Mouse (Mus musculus): Measurements from ENCODE around the gene Emc9.

Gene Emc9

DNA sequence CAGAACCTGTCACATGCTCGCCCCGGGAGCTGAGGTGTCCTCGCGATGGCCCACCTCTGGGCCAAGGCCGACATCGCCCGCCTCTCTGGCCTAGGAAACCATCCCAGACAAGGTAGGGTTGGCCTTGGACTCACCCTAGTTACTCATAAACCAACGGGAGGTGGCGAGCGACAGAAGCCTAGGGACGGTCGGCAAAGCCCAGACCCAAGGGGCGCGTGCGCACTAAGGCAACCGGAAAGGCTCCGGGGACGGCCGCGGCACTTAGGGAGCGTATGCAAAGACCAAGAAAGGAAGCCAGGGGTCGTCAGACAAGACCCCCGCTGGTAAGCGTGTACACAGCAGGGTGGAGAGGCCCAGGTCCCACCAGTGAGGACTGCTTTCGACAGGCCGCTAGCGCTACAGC is 25.3 kb downstream of the Emc9 start, which contains the start of gene Dcaf11:
Gene Dcaf11 (plus strand): TSS at position 208 of the 403 bp plus-strand sequence.
- peak; percentile 97 for DNase-seq

DNA sequence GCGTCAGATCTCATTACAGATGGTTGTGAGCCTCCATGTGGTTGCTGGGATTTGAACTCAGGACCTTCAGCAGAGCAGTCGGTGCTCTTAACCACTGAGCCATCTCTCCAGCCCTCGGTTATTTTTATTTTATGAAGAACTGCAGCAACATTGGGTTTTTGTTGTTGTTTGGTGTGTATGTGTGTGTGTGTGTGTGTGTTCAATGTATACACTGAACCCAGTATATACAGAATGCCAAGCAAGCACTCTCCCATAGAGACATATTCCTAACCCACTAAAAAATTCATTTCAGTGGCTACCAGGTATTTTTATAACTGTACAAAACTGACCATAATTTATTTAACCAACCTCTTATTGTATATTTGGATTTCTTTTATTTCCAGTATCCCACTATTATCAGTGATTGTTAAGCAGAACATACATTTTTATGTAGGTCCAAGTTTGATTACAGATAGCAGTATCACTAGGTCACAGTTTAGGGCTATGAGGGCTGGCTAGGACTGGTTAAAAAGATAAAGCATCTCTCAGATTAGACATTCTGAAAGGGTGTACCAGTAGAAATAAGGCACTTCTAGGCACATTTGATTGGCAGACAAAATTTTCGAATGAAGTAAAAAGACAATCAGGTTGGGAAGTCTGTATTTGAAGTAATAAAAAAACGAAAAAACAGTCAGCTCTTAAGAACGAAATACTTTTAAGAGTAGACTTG is 26.2 kb downstream of the Emc9 start:
- no peak for DNase-seq

DNA sequence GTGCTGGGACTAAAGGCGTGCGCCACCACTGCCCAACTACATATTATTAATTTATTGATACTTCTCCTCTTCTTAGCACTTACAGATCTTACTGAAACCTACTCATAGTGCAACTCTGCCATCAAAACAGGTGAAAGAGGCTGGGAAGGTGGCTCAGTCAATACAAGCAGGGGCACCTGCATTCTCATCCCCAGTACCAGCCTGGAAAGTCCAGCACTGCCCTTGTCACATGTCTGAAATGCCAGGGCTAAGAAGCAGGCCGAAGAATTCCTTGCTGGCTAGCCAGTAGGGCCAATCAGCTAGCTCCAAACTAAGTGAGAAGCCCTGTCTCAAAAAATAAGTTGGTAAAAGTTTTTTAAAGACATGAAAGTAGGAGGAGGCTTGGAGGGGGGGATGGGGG is 27.5 kb downstream of the Emc9 start:
- DNase-seq, result peak; percentile 60

DNA sequence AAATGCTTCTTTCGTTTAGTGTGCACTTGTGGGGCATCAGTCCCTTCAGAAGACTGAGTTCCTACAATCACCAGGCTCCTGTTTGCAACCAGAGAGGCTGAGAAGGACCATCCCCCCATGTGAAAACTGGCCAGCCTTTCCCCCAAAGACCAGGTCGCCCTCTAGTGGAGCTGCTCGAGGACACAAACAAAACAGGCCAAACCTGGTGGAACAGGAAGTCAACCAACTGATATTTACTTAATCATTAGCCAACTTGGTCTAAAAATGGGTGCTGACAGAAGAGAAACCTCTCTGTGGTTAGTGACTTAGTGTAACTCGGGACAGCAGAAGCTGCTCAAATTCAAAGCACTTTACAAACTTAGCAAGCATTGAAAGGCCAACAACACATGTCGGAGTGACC is 28.1 kb downstream of the Emc9 start:
- DNase-seq, result peak; percentile 95

DNA sequence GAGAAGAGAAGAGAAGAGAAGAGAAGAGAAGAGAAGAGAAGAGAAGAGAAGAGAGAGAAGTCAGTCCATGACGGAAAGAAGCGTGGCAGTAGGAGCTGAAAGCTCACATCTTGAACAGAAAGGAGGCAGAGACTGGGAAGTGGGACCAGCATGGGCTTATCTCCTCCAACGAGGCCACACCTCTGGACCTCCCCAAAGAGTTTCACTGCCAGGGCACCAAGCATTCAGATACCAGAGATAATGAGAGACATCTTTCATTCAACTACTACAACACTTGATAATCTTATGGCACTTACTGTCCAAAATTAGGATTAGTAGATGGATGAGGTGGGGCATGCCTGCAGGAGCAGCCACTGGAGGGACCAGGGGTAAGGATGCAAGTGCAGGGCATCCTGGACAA is 29.3 kb downstream of the Emc9 start:
- DNase-seq, result no peak

DNA sequence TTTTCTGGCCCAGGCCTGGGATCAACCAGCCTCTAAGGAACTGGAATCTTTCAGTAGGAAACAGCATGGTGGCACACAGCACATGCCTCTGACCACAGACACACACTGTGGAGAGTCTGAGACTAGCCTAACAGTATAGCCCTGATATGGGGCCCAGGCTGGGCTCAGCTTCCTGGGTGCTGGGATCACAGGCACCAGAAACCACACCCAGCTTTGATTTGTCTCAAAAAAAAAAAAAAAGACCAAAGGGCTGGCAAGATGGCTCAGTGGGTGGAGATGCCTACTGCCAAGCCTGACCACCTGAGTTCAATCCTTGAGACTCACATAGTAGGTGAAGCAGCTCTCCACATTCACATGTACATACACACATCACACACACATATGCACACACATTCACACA is 30.5 kb downstream of the Emc9 start:
- no peak for DNase-seq

DNA sequence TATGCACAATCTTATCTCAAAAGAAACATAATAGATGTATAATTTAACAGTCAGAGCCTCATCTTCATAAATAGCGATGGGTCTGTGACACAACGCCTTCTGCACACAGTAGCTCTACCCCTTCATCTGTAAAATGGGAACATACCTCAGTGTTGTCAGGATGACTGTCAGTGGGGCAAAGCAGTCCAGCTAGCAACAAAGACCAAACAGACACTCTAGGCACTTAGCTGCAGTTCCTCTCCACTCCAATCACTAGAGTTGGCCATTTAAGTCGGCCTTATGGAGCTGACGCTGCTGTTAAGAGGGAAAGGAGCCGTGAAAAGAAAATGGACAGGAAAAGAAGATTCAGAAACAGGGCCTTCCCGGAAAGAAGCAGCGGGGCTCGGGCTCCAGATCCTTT is 33.3 kb downstream of the Emc9 start:
- DNase-seq, result no peak

DNA sequence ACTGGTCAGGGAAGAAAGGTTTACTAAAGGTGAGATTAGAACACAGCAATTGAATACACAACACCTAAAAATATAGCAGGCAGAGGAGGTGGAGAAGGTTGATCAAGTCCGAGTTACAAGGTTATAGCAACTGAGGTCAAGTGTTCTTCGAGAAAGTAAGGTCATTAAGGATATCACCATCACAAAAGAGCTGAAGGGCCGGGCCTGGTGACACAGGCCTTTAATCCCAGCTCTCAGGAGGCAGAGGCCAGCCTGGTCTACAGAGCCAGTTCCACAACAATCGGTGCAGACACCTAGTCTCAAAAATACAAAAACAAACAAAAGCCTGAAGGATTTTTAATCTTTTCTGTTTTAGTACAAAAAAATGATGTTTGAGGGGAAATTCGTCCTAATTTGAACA is 33.8 kb downstream of the Emc9 start:
- no peak for DNase-seq

DNA sequence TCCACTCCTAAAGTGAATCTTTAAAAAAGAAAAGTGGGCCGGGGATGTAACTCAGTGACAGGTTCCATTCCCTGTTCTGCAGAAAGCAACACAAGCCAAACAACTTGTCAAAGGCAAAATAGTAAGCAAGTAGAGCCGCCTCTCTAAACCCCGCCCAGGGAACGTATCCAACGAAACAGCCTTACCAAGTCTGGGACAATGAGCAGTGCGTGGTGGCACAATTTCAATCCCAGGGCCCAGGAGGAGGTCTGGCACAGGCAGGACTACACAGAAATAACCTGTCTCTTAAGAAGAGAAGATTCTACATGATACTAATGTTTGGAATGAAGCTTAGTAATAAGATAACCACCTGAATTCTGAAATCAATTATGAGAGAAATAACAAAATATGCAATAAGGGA is 34.9 kb downstream of the Emc9 start:
- DNase-seq, result no peak

DNA sequence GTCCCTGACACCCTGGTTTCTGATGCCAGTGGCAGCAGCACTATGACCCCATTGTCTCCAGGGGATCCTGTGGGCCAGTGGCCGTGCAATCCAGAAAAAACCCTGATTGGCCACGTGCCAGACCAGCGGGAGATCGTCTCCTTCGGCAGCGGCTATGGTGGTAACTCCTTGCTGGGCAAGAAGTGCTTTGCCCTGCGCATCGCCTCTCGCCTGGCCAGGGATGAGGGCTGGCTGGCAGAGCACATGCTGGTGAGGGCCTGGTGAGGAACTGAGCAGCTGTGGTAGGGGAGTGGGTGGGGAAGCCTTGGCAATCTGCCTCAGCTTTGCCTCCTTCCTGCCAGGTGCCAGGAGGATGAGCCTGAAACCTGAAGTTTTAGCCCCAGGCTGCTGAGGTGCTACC is 40.8 kb downstream of the Emc9 start:
- DNase-seq, result no peak

DNA sequence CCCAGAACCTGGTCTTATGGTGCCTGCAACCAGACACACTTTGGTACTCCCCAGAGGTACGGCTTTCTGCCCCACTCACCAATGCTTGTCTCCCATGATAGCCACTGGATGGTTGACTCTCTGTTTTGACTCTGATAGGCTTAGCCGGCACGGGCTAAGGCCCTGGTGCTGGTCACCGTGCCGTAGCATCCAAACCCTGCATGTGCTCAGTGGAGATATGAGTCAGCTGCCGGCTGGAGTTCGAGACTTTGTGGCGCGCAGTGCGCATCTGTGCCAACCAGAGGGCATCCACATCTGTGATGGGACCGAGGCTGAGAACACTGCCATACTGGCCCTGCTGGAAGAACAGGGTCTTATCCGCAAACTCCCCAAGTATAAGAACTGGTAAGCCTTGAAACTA is 42.8 kb downstream of the Emc9 start:
- no peak for DNase-seq

DNA sequence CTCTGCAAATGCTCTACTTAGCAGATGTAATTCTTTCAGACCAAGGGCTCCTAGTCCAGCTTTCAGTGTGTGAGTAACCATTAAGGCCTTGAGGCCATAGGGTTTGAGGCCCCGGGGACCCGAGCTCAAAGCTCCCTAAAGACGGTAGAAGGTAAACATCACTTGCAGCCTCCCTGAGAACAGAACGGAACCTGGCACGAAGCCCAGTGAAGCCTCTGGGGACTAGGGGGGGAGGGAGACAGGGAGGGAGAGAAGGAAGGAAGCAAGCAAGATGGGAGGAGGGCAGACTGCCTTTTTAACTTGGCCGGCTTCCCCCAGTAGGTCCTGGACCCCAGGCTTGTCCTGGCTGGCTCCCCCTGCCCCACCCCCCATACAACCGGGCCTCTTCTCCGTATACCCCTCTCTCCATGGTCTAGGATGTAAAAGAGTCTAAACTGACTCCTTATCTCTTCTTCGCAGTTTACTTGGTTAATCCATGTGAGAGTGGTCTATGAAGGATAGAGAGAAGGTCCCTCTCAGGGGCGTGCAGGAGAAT is 44.2 kb downstream of the Emc9 start:
- DNase-seq, result peak; percentile 71

DNA sequence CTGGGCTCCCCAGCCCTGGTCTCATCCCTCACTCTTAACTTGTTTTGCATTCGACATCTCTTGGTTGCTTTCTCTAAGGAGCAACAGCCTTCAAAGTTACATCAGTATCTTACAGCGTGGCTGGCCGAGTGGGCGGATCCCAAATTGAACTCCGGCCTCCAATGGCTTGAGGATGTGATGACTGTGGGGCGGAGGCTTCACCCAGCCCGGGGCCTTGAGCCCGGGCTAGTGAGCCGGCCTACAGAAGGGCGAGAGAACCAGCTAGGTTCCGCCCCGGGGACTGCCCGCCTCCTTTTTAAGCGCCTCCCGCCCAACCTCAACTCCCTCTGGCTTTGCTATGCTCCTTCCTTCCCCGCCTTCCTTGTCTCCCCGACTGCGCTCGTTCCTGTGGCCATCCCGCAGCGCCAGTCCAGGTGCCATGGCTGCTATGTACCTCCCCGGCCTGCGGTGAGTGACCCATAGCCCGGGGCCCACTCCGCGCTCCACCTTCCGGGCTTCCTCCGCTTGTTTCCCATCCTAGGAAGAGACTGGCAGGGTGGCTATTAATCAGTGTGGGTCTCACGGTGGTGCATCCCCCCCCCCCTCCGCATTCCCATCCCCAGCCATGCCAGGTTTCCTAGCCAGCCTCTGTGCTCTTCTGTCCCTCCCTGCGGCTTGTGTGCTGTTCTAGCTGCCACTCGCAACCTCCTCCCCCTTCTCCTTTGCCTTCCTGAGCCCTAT is 44.9 kb downstream of the Emc9 start, which contains the start of gene Pck2:
Gene Pck2 (plus strand): TSS at position 200 of the 720 bp plus-strand sequence.
- DNase-seq, result peak; percentile 92

DNA sequence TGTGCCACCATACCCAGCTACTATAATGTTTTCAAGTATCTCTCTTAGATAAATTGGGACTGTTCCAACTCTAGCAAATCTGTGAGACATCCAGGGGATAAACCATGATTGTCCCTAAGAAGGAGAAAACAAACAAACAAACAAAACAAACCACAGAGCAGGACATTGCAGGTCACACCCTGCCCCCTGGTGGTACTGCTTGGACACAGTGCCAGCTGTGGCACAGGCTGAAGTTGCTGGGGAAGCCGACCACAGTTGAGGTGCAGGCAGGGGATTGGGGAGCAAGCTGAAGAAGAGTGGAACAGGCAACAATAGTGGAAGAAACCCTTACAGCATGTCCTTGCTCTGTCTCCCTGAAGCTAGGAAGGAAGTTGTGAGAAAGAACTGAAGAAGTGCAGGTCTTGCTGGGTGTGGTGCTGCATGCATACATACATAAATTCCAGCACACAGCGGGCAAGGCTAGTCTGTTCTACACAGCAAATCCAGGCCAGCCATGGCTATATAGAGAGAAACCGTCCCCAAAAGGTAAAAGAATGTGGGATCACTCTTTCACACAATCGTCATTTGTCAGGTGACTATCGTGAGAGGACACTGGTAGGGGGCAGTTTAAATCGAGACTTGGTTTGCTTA is 48.9 kb downstream of the Emc9 start:
- DNase-seq, result peak; percentile 53
